Mouse (Mus musculus) gastrocnemius, adult 2 months (tissue): ENCODE measurements around the gene C1qtnf3. TPM values are rescaled to one million over a fixed set of nuclear protein-coding genes. Genes with fewer than 3 reads are reported as not detected.
A peak's percentile ranks its signal among the peaks of the same experiment; 100 is the strongest.

Experiments
- DNase-seq: peaks from one replicate; pipeline ENCODE4 v3.0.0; 2022
- H3K27ac ChIP-seq: fragments of 200-600 bp; 2 replicates; pipeline ENCODE4 v1.8.1; 2022; ENCODE audit warnings: mild to moderate bottlenecking
- H3K4me3 ChIP-seq: fragments of 200-600 bp; 2 replicates; pipeline ENCODE4 v1.8.1; 2022; ENCODE audit warnings: mild to moderate bottlenecking, moderate library complexity
- CTCF ChIP-seq: fragments of 200-600 bp; IDR thresholded peaks from 2 replicates; pipeline ENCODE4 v1.8.1; 2022; ENCODE audit warnings: antibody characterized with exemption, mild to moderate bottlenecking, moderate library complexity
- intact Hi-C: fragments of 180-260 bp; cut with DNase I; formaldehyde crosslinking; loops from one replicate; pipeline ENCODE4 v1.15.1; 2025
- long read RNA-seq, 2 experiments: library from polyadenylated mRNA; stranded (forward); transcript quantifications; one replicate each; pipeline ENCODE4 v2.0.0; 2021
- total RNA-seq, 2 experiments: library from RNA; stranded (reverse); gene quantifications; 2 replicates each; pipeline ENCODE4 v1.2.3; 2021

C1qtnf3 gene
- 1 to 10 TPM in 1 of 2 experiments, under 1 TPM in 1; 0.31 to 1.5 TPM for total RNA-seq
- long read RNA-seq, experiment 1, partial matches to known transcripts, result 0 of 1 reads
- long read RNA-seq, experiment 1, other reads (novel, unspliced or antisense), result 0 of 1 reads
- long read RNA-seq, experiment 2, partial matches to known transcripts, result 0 of 1 reads
- long read RNA-seq, experiment 2, other reads (novel, unspliced or antisense), result 0 of 1 reads

DNA sequence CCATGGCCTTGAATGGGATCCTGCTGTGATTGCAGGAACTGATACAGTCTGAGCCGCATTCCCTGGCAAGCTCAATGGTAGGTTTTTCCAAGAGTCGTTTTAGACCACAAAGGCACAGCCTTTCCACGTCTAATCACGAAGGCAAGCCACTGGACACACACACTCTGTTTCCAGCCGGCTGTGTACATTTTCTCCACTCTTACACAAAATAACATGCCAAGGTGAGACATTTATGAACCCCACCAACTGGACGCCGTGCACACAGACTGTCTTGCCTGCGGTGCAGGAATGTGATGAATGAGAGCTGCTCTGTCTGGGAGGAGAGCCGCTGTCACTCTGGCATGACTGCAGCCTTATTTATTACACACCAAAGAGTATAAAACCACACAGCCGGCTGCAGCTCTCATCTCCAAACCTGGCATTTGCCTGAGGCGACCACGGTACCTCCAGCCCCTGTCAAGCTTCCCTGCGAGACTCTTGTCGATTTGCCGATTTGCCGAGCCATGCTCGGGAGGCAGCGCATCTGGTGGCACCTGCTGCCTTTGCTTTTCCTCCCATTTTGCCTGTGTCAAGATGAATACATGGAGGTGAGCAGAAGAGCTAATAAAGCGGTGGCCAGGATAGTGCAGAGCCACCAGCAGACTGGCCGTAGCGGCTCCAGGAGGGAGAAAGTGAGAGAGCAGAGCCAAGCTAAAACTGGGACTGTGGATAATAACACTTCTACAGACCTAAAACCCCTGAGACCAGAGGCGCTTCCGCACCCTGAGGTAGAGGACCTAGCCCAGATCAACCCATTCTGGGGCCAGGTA, at the start of gene C1qtnf3:
TSS of gene C1qtnf3 (plus strand) at position 382 of the 809 bp plus-strand sequence.
- TF ChIP-seq CTCF, result no peak
- Histone ChIP-seq H3K4me3 (peak within 1 kb of the TSS; percentile 65), H3K27ac (peak within 1 kb of the TSS; percentile 54)
- peak; percentile 34 for DNase-seq
- intact Hi-C loops, result no loop called here

DNA sequence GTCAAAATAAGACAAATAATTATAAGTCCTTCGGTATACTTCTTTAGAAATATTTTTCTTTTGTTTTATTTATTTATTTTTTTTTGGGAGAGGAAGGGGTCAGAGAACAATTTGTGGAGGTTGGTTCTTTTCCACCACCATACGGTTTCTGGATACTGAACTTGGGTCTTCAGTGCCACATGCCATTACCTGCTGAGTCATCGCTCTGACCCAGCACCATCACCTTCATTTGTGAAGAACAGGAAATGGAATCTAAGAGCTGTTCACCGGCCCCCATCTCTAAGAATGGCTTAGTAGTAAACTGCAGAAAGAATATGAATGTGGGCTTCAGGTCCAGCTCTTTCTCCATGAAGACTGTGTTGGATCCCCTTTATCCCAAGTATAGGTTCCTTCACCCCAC, 49.8 kb upstream of the C1qtnf3 start:
- no peak for TF ChIP-seq CTCF
- no peak overlapping the region for H3K4me3 ChIP-seq
- DNase-seq, result no peak
- H3K27ac ChIP-seq, result no peak overlapping the region
- intact Hi-C loops, result loop anchor here (10.0 kb wide), 1 partner anchor 398 kb away; no protein-coding TSS in a partner anchor

DNA sequence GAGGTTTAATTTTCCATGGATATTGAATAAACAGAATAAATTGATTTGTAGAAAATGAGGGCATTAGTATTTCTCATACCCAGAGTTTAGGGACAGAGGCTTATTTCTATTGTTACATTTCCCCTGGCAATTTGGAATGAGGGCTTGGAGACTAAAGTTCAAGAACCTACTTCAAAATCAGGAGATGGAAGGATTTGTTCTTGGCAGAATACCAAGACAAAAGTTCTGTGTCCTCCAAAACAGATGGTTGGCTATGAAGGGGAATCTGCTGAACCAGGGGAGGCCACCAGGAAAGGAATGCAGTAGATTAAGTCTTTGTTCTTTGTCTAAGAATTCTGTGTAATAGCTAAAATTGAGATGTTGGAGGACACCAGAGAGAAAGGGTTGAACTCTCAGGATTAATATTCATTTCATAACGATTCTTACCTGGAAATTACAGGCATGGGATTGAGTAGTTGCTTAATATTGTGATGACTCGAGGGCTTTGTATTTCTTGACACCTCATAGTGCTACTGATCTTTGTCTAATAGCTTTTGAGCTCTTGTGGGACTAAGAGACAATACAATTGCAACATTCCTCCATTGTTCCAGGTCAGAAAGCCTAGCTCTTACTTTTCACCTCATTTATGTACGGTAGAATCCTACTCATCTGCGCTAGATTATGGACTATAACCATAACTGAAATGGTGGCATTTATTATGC, 35.4 kb upstream of the C1qtnf3 start:
- TF ChIP-seq CTCF, result no peak
- Histone ChIP-seq H3K4me3 (no peak overlapping the region), H3K27ac (no peak overlapping the region)
- DNase-seq, result no peak
- intact Hi-C loops, result no loop called here

DNA sequence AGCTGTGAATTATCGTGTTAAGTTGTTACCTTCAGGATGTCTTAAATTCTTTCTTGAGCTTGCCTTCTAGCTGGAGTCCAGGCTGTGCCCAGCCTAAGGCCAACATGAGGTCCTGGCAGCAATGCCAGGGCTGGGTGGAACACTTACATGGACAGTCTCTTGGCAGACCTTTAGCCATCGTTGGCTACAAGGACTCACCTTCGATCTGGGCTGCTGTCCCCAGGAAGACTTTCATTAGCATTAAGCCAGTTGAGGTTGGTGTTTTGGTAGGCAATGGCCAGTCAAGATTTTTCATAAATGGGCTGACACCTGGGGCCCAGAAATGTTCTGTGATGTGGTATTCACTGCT, 34.8 kb upstream of the C1qtnf3 start:
- intact Hi-C loops, result no loop called here
- Histone ChIP-seq H3K4me3 (no peak overlapping the region), H3K27ac (no peak overlapping the region)
- no peak for TF ChIP-seq CTCF
- no peak for DNase-seq

DNA sequence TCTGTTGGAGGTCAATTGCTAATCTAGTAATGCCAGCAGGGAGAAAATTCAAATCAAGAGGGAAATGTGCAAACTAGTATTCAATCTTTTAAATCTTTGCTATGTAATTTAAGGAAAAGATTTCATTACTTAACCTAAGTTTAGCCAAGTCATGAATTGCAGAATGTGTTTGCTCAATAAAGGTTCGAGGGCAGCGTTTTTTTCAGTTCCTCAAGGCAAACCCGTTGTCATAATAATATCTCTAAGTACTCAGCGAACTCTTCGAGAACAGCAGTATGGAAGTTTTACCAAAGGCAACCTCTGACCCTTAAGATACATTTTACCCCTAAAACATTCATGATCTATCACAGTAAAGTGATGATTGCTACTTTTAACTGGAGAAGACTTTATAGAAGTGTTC, 31.9 kb upstream of the C1qtnf3 start:
- no peak for DNase-seq
- no peak overlapping the region for H3K27ac ChIP-seq
- intact Hi-C loops, result loop anchor here (2.0 to 5.0 kb wide), 3 partner anchors 117 to 461 kb away; partner anchors contain the start of gene Rxfp3
- no peak for TF ChIP-seq CTCF
- no peak overlapping the region for H3K4me3 ChIP-seq

DNA sequence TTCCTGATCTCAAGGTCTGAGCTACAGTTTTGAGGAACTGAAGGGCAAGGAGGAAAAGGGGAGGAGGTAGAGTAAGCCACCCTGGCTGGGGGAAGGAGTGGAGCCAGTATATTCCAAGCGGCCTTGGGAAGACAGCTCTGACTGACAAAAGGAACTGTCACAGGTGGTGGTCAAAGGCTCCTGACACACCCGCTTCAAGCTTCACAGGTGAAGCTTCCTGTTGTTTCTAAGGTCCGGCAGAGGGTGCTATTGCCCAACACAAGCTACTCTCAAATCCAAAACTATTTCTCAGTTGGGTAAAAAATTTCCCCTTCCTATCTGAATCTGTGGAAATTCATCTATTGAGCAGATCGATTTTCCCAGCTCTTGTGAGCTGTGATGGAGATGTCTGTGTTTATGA, 31.1 kb upstream of the C1qtnf3 start:
- peak; percentile 69 for TF ChIP-seq CTCF
- no peak overlapping the region for H3K4me3 ChIP-seq
- intact Hi-C loops, result loop anchor here (1.0 to 5.0 kb wide), 4 partner anchors 60 to 460 kb away; partner anchors contain the start of genes Amacr and Rxfp3
- DNase-seq, result no peak
- H3K27ac ChIP-seq, result no peak overlapping the region

DNA sequence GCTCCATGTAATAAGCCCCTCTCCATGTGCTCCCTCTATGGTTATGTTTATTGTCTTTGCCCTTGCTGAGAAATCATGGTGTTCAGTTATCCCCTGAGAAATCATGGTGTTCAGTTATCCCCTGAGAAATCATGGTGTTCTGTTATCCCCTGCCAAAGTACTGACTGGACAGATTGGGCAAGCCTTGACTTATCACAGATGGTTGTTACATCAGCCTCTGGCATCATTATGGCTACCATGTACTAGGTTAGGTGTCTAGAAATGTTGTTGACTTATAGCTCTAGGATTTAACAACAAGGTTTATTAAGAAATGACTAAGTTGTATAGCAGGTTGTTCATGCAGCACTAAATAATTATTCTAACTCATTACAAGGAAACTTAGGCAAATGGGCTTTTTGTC, 30.1 kb upstream of the C1qtnf3 start:
- no peak for DNase-seq
- TF ChIP-seq CTCF, result no peak
- intact Hi-C loops, result loop anchor here (5.0 kb wide), 1 partner anchor 115 kb away; the partner anchor contains the start of gene Rxfp3

DNA sequence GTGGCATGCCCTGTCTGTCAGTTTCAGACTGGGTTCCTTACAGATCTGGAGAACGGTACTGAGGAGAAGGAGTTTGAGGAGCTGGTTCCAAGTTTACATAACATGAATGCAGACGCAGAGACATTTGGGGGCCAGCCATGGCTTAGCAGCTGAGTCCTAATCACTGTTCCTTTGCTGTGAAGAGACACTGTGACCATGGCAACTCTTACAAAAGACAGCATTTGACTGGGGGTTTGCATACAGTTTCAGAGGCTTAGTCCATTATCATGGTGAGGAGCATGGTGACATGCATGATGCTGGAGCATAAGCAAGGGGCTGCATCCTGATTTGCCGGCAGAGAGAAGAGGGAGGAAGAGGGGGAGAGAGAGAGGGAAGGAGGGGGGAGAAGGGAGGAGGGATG, 29.6 kb upstream of the C1qtnf3 start:
- no peak for TF ChIP-seq CTCF
- intact Hi-C loops, result loop anchor here (5.0 kb wide), 1 partner anchor 115 kb away; the partner anchor contains the start of gene Rxfp3
- DNase-seq, result no peak
- H3K4me3 ChIP-seq, result no peak overlapping the region
- H3K27ac ChIP-seq, result no peak overlapping the region

More for the DNA sequence above, 30.1 kb upstream of the C1qtnf3 start:
- H3K4me3 ChIP-seq, result no peak overlapping the region
- H3K27ac ChIP-seq, result no peak overlapping the region

DNA sequence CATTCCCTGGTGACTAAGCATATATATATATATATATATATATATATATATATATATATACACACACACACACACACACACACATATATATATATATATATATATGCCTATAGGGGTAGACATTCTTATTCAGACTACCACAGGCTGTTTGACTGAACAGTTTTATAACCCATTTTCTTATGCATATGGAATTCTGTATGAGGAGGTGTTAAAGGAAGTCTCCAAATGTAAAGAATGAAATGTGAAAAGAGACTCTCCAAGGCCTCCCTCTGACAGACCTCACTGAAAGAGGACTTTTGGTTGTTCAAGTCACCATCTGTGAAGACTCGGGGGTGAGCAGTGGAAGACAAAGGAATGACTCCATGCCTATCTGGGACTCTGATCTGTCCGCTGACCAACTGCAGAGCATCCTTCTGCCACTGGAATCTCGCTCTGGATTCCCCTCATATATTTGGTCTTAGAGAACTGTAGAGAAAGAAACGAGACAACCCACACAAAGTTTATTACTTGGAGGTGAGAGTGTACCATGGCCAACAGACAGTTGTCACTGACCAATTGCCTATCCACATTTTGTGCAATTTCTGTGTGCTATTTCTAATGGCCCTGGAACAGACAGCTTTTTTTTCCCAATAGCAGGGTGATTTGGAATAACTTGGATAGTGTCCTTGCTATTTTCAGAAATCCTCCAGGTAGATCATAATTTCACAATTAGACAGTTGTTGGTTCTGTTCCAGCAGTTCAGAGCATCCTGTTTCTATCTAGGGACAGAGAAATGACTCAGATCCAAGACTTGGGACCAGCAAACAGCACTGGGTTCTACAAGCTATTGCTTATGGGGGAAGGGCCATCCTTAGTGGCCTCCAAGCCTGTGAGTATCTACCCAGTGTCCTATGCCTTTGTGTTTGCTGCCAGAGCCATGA, 28.8 kb upstream of the C1qtnf3 start:
- no peak overlapping the region for H3K27ac ChIP-seq
- DNase-seq, result no peak
- TF ChIP-seq CTCF, result no peak
- intact Hi-C loops, result loop anchor here (5.0 kb wide), 1 partner anchor 114 kb away; the partner anchor contains the start of gene Rxfp3
- H3K4me3 ChIP-seq, result no peak overlapping the region

DNA sequence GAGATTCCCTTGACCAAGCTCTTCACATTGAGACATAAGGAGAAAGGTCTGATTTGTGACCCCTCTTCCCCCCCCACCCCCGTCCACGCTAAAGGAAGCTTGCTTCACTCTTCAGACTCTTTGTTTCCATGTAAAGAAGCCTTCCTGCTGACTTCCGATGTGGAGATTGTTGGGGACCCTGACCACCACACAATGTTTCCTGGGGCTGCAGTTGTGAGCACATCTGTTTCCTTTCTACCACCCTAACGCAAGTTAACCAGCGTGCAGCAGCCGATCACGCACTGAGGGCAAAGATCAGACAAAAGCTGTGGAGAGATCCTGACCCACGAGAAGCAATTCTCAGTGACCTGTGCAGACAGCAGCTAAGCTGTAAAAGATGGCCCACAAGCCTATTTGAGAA, 24.8 kb upstream of the C1qtnf3 start:
- no peak for DNase-seq
- intact Hi-C loops, result no loop called here
- TF ChIP-seq CTCF, result no peak
- H3K4me3 ChIP-seq, result no peak overlapping the region
- H3K27ac ChIP-seq, result no peak overlapping the region

DNA sequence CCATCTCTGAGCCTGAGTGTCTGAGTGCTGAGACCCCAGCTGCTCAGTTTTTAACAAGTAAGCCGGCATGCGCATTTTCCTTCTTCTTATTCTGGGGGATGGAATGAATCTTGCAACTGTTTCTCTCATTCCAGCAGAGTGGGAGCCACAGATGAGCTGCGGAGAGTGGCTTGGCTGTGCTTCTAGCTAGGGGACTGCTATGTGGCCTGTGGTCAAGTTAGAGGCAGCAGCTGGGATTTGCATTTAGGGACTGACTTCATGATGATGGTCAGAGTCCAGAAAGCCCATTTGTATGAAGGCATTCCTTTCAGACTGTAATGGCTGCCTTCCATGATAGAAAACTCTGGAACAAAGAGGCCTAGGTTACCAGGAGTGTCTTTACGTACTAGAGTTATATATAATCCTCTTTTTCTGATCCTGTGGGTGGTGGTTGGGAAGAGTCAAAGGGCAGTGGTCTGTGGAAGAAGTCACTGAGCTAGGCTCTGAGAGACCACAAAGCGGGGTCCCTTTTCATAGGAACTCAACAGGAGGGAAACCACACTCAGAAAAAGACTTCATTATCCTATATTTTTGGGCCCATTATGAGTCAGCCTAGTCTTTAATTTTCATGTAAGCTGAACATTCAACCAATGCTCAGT, 23.4 kb upstream of the C1qtnf3 start:
- DNase-seq, result no peak
- Histone ChIP-seq H3K4me3 (no peak overlapping the region), H3K27ac (no peak overlapping the region)
- no peak for TF ChIP-seq CTCF
- intact Hi-C loops, result no loop called here
